Mouse (Mus musculus) adrenal gland, postnatal 36 days (tissue): ENCODE results near the gene Socs3. TPM values are rescaled to one million over a fixed set of nuclear protein-coding genes. Genes with fewer than 3 reads are reported as not detected.

Source experiments
- DNase-seq, 2 experiments: peaks; one replicate each; pipeline ENCODE4 v3.0.0; 2021; ENCODE audit warnings: mixed read lengths in 1 of 2
- total RNA-seq, 2 experiments: library from RNA; stranded (reverse); gene quantifications; 2 replicates each; pipeline ENCODE4 v1.2.3; 2021

Gene Socs3
- total RNA-seq, 2 experiments from 2014 or later: 6.6 to 17.5 TPM

- DNase-seq: no peak
Measured at GRCm38 (mm10) chr11:117995661-117996060, 25.8 kb upstream of the Socs3 start.

- peak; percentile 44 to 51 for DNase-seq
Measured at GRCm38 (mm10) chr11:117995255-117995654, 25.4 kb upstream of the Socs3 start.

GRCm38 (mm10) chr11:117994250-117995057, 24.6 kb upstream of the Socs3 start:
- DNase-seq: no peak

- no peak for DNase-seq
Measured at GRCm38 (mm10) chr11:117993190-117994175, 23.6 kb upstream of the Socs3 start.

GRCm38 (mm10) chr11:117991502-117992470, 21.9 kb upstream of the Socs3 start:
- DNase-seq: peak; percentile 44 to 51

GRCm38 (mm10) chr11:117989926-117990325, 20.1 kb upstream of the Socs3 start:
- DNase-seq: peak; percentile 57 to 62

- no peak for DNase-seq
Measured at GRCm38 (mm10) chr11:117989241-117989640, 19.4 kb upstream of the Socs3 start.

GRCm38 (mm10) chr11:117987968-117988367, 18.1 kb upstream of the Socs3 start:
- no peak for DNase-seq

- peak; percentile 62 to 71 for DNase-seq
Measured at GRCm38 (mm10) chr11:117987032-117987451, 17.2 kb upstream of the Socs3 start.

GRCm38 (mm10) chr11:117986126-117987031, 16.5 kb upstream of the Socs3 start, which contains the start of gene Pgs1:
TSS of gene Pgs1 (plus strand) at chr11:117986292.
- DNase-seq: peak; percentile 94 to 96

GRCm38 (mm10) chr11:117983770-117984169, 13.9 kb upstream of the Socs3 start:
- DNase-seq: no peak

GRCm38 (mm10) chr11:117982426-117982825, 12.6 kb upstream of the Socs3 start:
- peak; percentile 60 to 72 for DNase-seq

GRCm38 (mm10) chr11:117979388-117979787, 9.5 kb upstream of the Socs3 start:
- no peak for DNase-seq

GRCm38 (mm10) chr11:117977694-117978360, 8.0 kb upstream of the Socs3 start:
- DNase-seq: no peak

- DNase-seq: peak; percentile 72 to 74
Measured at GRCm38 (mm10) chr11:117976081-117976582, 6.3 kb upstream of the Socs3 start.

- DNase-seq: no peak
Measured at GRCm38 (mm10) chr11:117975211-117975967, 5.5 kb upstream of the Socs3 start.

- no peak for DNase-seq
Measured at GRCm38 (mm10) chr11:117974327-117975125, 4.7 kb upstream of the Socs3 start.

- no peak for DNase-seq
Measured at GRCm38 (mm10) chr11:117973569-117973968, 3.7 kb upstream of the Socs3 start.
